Mouse (Mus musculus) MEL (cell line): ENCODE measurements at regions not wholly inside any gene's neighbourhood (a gene's known extent, or its start where the extent isn't known, plus 50 kb on each side); places are given as distances from the start of the nearest gene placed in this dataset.

Experiments
- DNase-seq: peaks from one replicate; pipeline ENCODE4 v3.0.0; 2011; ENCODE audit warnings: low read depth, low spot score
- H3K27ac ChIP-seq: 2 replicates; pipeline ENCODE4 v1.5.1; 2012; ENCODE audit warnings: low read depth, mild to moderate bottlenecking, control low read depth, low read length, moderate library complexity; ENCODE audit not compliant: control insufficient read depth
- H3K27me3 ChIP-seq, 2 experiments: fragments of 150-350 bp in 1 of 2; sonication (generic) in 1 of 2; 2 replicates each; pipeline ENCODE4 v1.6.1; 2012; ENCODE audit warnings: low read length in 2 of 2, mild to moderate bottlenecking in 2 of 2, improper control_type of control experiment in 1 of 2, moderate library complexity in 1 of 2; ENCODE audit not compliant: insufficient read depth in 2 of 2, control insufficient read depth in 1 of 2
- H3K36me3 ChIP-seq, 2 experiments: 2 replicates each; pipeline ENCODE4 v1.6.1; 2012 to 2014; ENCODE audit warnings: low read length in 2 of 2, improper control_type of control experiment in 1 of 2, inconsistent platforms in 1 of 2, mild to moderate bottlenecking in 1 of 2; ENCODE audit not compliant: insufficient read depth in 2 of 2, control insufficient read depth in 1 of 2
- H3K4me1 ChIP-seq, 2 experiments: fragments of 150-350 bp in 1 of 2; sonication (generic) in 1 of 2; 2 replicates each; pipeline ENCODE4 v1.6.1; 2012; ENCODE audit warnings: low read length in 2 of 2, improper control_type of control experiment in 1 of 2, mild to moderate bottlenecking in 1 of 2; ENCODE audit not compliant: insufficient read depth in 2 of 2, control insufficient read depth in 1 of 2
- H3K4me3 ChIP-seq, 2 experiments: fragments of 150-350 bp in 1 of 2; sonication (generic) in 1 of 2; 2 replicates each; pipeline ENCODE4 v1.5.1; 2012; ENCODE audit warnings: low read depth in 2 of 2, low read length in 2 of 2, mild to moderate bottlenecking in 2 of 2, moderate library complexity in 2 of 2, control low read depth in 1 of 2, improper control_type of control experiment in 1 of 2; ENCODE audit not compliant: control insufficient read depth in 1 of 2, insufficient read depth in 1 of 2
- H3K79me2 ChIP-seq: 2 replicates; pipeline ENCODE4 v1.6.1; 2012; ENCODE audit warnings: mild to moderate bottlenecking, low read length, moderate library complexity; ENCODE audit not compliant: control insufficient read depth, poor library complexity, insufficient read depth
- H3K9ac ChIP-seq: 2 replicates; pipeline ENCODE4 v1.6.1; 2012; ENCODE audit warnings: low read depth, mild to moderate bottlenecking, control low read depth, low read length, moderate library complexity; ENCODE audit not compliant: control insufficient read depth, poor library complexity, severe bottlenecking
- H3K9me3 ChIP-seq: fragments of 150-350 bp; sonication (generic); replicated peaks from 2 replicates; pipeline ENCODE4 v1.6.1; 2012; ENCODE audit warnings: mild to moderate bottlenecking, low read length, improper control_type of control experiment, moderate library complexity; ENCODE audit not compliant: insufficient read depth
- CHD1 ChIP-seq: IDR thresholded peaks from 2 replicates; pipeline ENCODE4 v1.6.1; 2012; ENCODE audit warnings: low read depth, mild to moderate bottlenecking, inconsistent platforms, low read length, improper control_type of control experiment
- CHD2 ChIP-seq: IDR thresholded peaks from 2 replicates; pipeline ENCODE4 v1.6.1; 2011; ENCODE audit warnings: low read length, improper control_type of control experiment
- ELF1 ChIP-seq: IDR thresholded peaks from 2 replicates; pipeline ENCODE4 v1.6.1; 2014; ENCODE audit warnings: low read depth, mild to moderate bottlenecking, inconsistent platforms, low read length, improper control_type of control experiment, moderate library complexity
- GABPA ChIP-seq: IDR thresholded peaks from 2 replicates; pipeline ENCODE4 v1.6.1; 2012; ENCODE audit warnings: low read depth, mild to moderate bottlenecking, inconsistent platforms, low read length, improper control_type of control experiment, moderate library complexity
- KAT2A ChIP-seq: conservative IDR thresholded peaks from 2 replicates; pipeline ENCODE4 v1.6.1; 2012; ENCODE audit warnings: low read depth, low read length, improper control_type of control experiment, inconsistent platforms
- MAX ChIP-seq: IDR thresholded peaks from 2 replicates; pipeline ENCODE4 v1.6.1; 2011; ENCODE audit warnings: low read length, improper control_type of control experiment
- MXI1 ChIP-seq: IDR thresholded peaks from 2 replicates; pipeline ENCODE4 v1.6.1; 2011; ENCODE audit warnings: mild to moderate bottlenecking, low read depth, low read length, improper control_type of control experiment
- MYB ChIP-seq: IDR thresholded peaks from 2 replicates; pipeline ENCODE4 v1.6.1; 2011; ENCODE audit warnings: mild to moderate bottlenecking, low read depth, low read length, improper control_type of control experiment
- MYC ChIP-seq: IDR thresholded peaks from 2 replicates; pipeline ENCODE4 v1.6.1; 2011; ENCODE audit warnings: low read depth, mild to moderate bottlenecking, low read length, improper control_type of control experiment, moderate library complexity
- NRF1 ChIP-seq: IDR thresholded peaks from 2 replicates; pipeline ENCODE4 v1.6.1; 2014; ENCODE audit warnings: low read depth, mild to moderate bottlenecking, inconsistent platforms, low read length, improper control_type of control experiment, moderate library complexity; ENCODE audit not compliant: poor library complexity, insufficient read depth, severe bottlenecking
- POLR2AphosphoS2 ChIP-seq: IDR thresholded peaks from 2 replicates; pipeline ENCODE4 v1.6.1; 2011; ENCODE audit warnings: low read length, improper control_type of control experiment
- RCOR1 ChIP-seq: IDR thresholded peaks from 2 replicates; pipeline ENCODE4 v1.6.1; 2012; ENCODE audit warnings: low read depth, mild to moderate bottlenecking, inconsistent platforms, low read length, improper control_type of control experiment
- SIN3A ChIP-seq: IDR thresholded peaks from 2 replicates; pipeline ENCODE4 v1.6.1; 2012; ENCODE audit warnings: low read length, improper control_type of control experiment, inconsistent platforms
- SMC3 ChIP-seq: IDR thresholded peaks from 2 replicates; pipeline ENCODE4 v1.6.1; 2011; ENCODE audit warnings: low read depth, low read length, improper control_type of control experiment
- TAL1 ChIP-seq: IDR thresholded peaks from 2 replicates; pipeline ENCODE4 v1.6.1; 2012; ENCODE audit warnings: mild to moderate bottlenecking, inconsistent platforms, low read length, moderate library complexity, mixed read lengths
- TBP ChIP-seq: IDR thresholded peaks from 2 replicates; pipeline ENCODE4 v1.8.0; 2011; ENCODE audit warnings: low read depth, low read length, improper control_type of control experiment
- TCF12 ChIP-seq: IDR thresholded peaks from 2 replicates; pipeline ENCODE4 v1.6.1; 2014; ENCODE audit warnings: low read depth, mild to moderate bottlenecking, inconsistent platforms, low read length, improper control_type of control experiment, moderate library complexity
- UBTF ChIP-seq: IDR thresholded peaks from 2 replicates; pipeline ENCODE4 v1.6.1; 2012; ENCODE audit warnings: low read depth, mild to moderate bottlenecking, inconsistent platforms, low read length, improper control_type of control experiment, moderate library complexity, borderline replicate concordance; ENCODE audit not compliant: insufficient read depth
- ZNF384 ChIP-seq: IDR thresholded peaks from 2 replicates; pipeline ENCODE4 v1.6.1; 2012; ENCODE audit warnings: low read depth, mild to moderate bottlenecking, inconsistent platforms, low read length, improper control_type of control experiment

GRCm38 (mm10) chr8:107828541-107828940 lies 113.9 kb upstream of the Zfhx3 start:
- TF ChIP-seq MXI1 = no peak
- TF ChIP-seq TBP = no peak
- no peak for TF ChIP-seq KAT2A
- TF ChIP-seq MYC = no peak
- TF ChIP-seq TAL1 = no peak
- no peak for TF ChIP-seq CHD2
- TF ChIP-seq NRF1 = no peak
- TF ChIP-seq GABPA = no peak
- TF ChIP-seq CHD1 = no peak
- TF ChIP-seq MAX = no peak
- no peak for TF ChIP-seq UBTF
- no peak for TF ChIP-seq TCF12
- no peak for TF ChIP-seq ELF1
- no peak for TF ChIP-seq ZNF384
- TF ChIP-seq RCOR1 = no peak
- TF ChIP-seq SMC3 = no peak
- TF ChIP-seq POLR2AphosphoS2 = no peak
- TF ChIP-seq SIN3A = no peak
- TF ChIP-seq, all 39 proteins: peak for 0
- Histone ChIP-seq H3K27ac (no peak overlapping the region), H3K79me2 (no peaks in the 10 kb centered on the region), H3K9ac (no peak overlapping the region), H3K4me1 (no peaks in the 10 kb centered on the region), H3K36me3 (no peaks in the 10 kb centered on the region), H3K4me3 (no peak overlapping the region), H3K27me3 (no peaks in the 10 kb centered on the region), H3K9me3 (no peaks in the 10 kb centered on the region)
- DNase-seq = no peak

GRCm38 (mm10) chr8:107833481-107833880 lies 109.0 kb upstream of the Zfhx3 start:
- no peak overlapping the region for H3K9ac ChIP-seq
- H3K9me3 ChIP-seq = no peaks in the 10 kb centered on the region
- H3K27ac ChIP-seq = no peak overlapping the region
- H3K4me3 ChIP-seq = no peak overlapping the region
- no peak for DNase-seq
- no peaks in the 10 kb centered on the region for H3K27me3 ChIP-seq
- H3K4me1 ChIP-seq = no peaks in the 10 kb centered on the region
- TF ChIP-seq KAT2A (no peak), MYB (no peak), TAL1 (no peak)
- no peaks in the 10 kb centered on the region for H3K36me3 ChIP-seq
- H3K79me2 ChIP-seq = no peaks in the 10 kb centered on the region
